Mouse (Mus musculus) midbrain, embryonic 14.5 days (tissue): ENCODE measurements around the gene Mboat2. TPM values are rescaled to one million over a fixed set of nuclear protein-coding genes. Genes with fewer than 3 reads are reported as not detected.

Experiments
- ATAC-seq: fragments of 200-750 bp; cut with Nextera tagmentation; 2 replicates; pipeline ENCODE4 v1.8.0; 2017; ENCODE audit warnings: moderate number of reproducible peaks, moderate library complexity; ENCODE audit not compliant: low FRiP score, low TSS enrichment
- DNase-seq: peaks from one replicate; pipeline ENCODE4 v3.0.0-alpha.2; 2015
- H3K27ac ChIP-seq: fragments of 300-500 bp; sonication (generic); replicated peaks from 2 replicates; pipeline ENCODE4 v1.5.1; 2014; ENCODE audit warnings: mild to moderate bottlenecking, low read depth, low read length, moderate library complexity
- H3K27me3 ChIP-seq: fragments of 300-500 bp; sonication (generic); 2 replicates; pipeline ENCODE4 v1.6.1; 2014; ENCODE audit warnings: low read length, control low read depth, mixed read lengths; ENCODE audit not compliant: control insufficient read depth, insufficient read depth
- H3K36me3 ChIP-seq: fragments of 300-500 bp; sonication (generic); 2 replicates; pipeline ENCODE4 v1.6.1; 2014; ENCODE audit warnings: low read length, control low read depth; ENCODE audit not compliant: control insufficient read depth, insufficient read depth
- H3K4me1 ChIP-seq: fragments of 300-500 bp; sonication (generic); 2 replicates; pipeline ENCODE4 v1.6.1; 2014; ENCODE audit warnings: mild to moderate bottlenecking, antibody characterized with exemption, low read length, control low read depth; ENCODE audit not compliant: control insufficient read depth, insufficient read depth
- H3K4me2 ChIP-seq: fragments of 300-500 bp; sonication (generic); 2 replicates; pipeline ENCODE4 v1.6.1; 2014; ENCODE audit warnings: mild to moderate bottlenecking, low read length, moderate library complexity
- H3K4me3 ChIP-seq: fragments of 300-500 bp; sonication (generic); replicated peaks from 2 replicates; pipeline ENCODE4 v1.5.1; 2014; ENCODE audit warnings: low read depth, low read length
- H3K9ac ChIP-seq: fragments of 300-500 bp; sonication (generic); replicated peaks from 2 replicates; pipeline ENCODE4 v1.6.1; 2014; ENCODE audit warnings: mild to moderate bottlenecking, low read length, moderate library complexity
- H3K9me3 ChIP-seq: fragments of 300-500 bp; sonication (generic); 2 replicates; pipeline ENCODE4 v1.6.1; 2016; ENCODE audit warnings: low read length, control low read depth, mixed read lengths; ENCODE audit not compliant: control insufficient read depth
- WGBS: fragments of 180-500 bp; shearing (Covaris S2); extraction: QIAGEN DNeasy Blood & Tissue Kit; methylation state at CpG from one replicate; pipeline ENCODE4 v1.1.7; 2014; 5-methylcytosine and 5-hydroxymethylcytosine counted together
- polyA plus RNA-seq: library from polyadenylated mRNA; unstranded; fragments of >200 nt; fragmentation: Nextera tagmentation; extraction: Ambion mirVana; gene quantifications from 2 replicates; pipeline ENCODE4 v1.2.1, GENCODE M21; 2014

The Mboat2 gene
- polyA plus RNA-seq, 1 experiment from 2014 or later, result 91.0 TPM

DNA sequence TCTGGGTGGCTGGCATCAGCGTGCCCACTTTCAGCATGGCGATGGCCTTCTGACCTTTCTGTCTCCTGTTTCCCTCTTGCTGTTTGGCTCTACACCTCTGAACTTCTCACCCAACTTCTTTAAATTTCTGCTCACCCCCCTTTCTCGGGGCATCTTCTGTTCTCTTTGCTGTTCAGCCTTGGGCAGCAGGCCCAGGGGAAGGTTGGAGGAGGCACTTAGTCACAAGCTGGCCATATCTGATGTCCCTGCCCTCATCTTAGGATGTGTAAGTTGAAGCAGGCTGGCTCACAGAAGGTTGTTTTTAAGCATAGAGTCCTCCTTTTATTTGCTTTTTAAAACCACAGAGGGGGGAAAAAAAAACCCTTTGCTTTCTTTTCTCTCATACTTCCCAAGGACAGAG, 103.3 kb downstream of the Mboat2 start:
- no peak for DNase-seq
- Histone ChIP-seq H3K9ac (no peak overlapping the region), H3K9me3 (no peaks in the 10 kb centered on the region), H3K4me3 (no peak overlapping the region), H3K36me3 (peaks cover 5% of the 10 kb centered on the region; the same call in 1 of the 2 replicates), H3K27ac (no peak overlapping the region), H3K27me3 (no peaks in the 10 kb centered on the region), H3K4me2 (no peak overlapping the region), H3K4me1 (peaks cover 22% of the 10 kb centered on the region)
- WGBS, result 87% methylated on average over 3 of the region's 3 CpGs
- ATAC-seq, result no peak

- no peaks in the 10 kb centered on the region for H3K27me3 ChIP-seq
- H3K9ac ChIP-seq, result no peak overlapping the region
- H3K4me2 ChIP-seq, result no peak overlapping the region
- DNase-seq (no peak), ATAC-seq (no peak)
- WGBS, result 77% methylated on average over 1 of the region's 1 CpGs
- peaks cover 22% of the 10 kb centered on the region for H3K4me1 ChIP-seq
- H3K36me3 ChIP-seq, result peaks cover 21% of the 10 kb centered on the region
- H3K27ac ChIP-seq, result no peak overlapping the region
- no peak overlapping the region for H3K4me3 ChIP-seq
- H3K9me3 ChIP-seq, result no peaks in the 10 kb centered on the region
Observed at GRCm38 (mm10) chr12:24936281-24936680, 105.6 kb downstream of the Mboat2 start.

DNA sequence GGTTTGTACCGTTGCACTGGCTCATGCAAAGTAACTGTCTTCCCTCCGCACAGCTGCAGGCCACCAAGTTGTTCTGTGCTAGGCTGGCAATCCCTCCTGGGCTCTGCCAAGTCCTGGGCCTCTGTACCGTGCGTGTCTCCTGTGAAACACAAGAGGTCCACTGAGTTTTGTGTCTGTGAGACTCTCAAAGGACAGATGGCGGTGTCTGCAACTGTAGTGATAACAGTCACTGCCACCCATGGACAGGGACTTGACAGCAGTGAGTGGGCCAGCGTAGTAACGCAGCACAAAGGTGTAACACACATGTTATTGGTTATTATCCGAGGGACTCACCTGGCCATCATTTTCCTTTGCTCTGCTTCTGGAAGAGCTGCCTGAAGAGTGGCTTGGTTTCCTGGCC, 108.7 kb downstream of the Mboat2 start:
- no peak overlapping the region for H3K27ac ChIP-seq
- H3K9ac ChIP-seq, result no peak overlapping the region
- no peaks in the 10 kb centered on the region for H3K4me1 ChIP-seq
- no peaks in the 10 kb centered on the region for H3K27me3 ChIP-seq
- DNase-seq (no peak), ATAC-seq (no peak)
- H3K36me3 ChIP-seq, result peaks cover 38% of the 10 kb centered on the region
- no peak overlapping the region for H3K4me2 ChIP-seq
- WGBS, result 90% methylated on average over 8 of the region's 8 CpGs
- H3K9me3 ChIP-seq, result no peaks in the 10 kb centered on the region
- H3K4me3 ChIP-seq, result no peak overlapping the region

DNA sequence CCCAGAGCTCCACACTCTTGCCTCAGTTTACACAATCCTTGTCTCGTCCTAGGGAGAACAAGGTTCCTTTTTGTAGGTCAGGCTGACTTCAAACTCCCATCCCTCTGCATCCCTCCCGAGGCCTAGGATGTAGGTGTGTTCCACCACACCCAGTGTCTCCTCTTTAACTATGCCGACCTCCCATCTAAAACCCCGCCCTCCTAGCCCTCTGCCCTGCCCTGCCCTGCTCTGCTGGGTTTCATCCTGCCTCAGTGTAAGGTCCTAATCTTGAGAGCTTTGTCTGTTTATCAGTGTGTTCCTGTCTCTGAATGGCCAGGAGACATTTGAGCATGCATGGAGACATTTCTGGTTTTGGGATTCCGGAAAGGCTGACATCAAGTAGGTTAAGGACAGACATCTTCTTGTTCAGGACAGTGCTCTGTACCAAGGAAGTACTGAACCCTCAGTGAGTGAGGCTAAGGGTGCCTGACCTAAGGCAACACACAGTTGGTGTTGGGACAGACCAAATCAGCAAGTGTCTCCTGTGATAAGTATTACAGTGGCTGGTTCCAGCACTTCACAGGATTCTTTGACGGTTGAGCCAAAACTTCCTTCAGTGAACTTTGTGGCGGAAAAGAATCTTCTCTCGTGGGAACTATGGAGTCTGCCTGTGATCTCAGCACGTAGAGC, 112.1 kb downstream of the Mboat2 start:
- H3K9me3 ChIP-seq, result no peaks in the 10 kb centered on the region
- H3K4me3 ChIP-seq, result no peak overlapping the region
- ATAC-seq (no peak), DNase-seq (no peak)
- peaks cover 59% of the 10 kb centered on the region for H3K36me3 ChIP-seq
- no peak overlapping the region for H3K9ac ChIP-seq
- no peaks in the 10 kb centered on the region for H3K4me1 ChIP-seq
- H3K4me2 ChIP-seq, result no peak overlapping the region
- H3K27ac ChIP-seq, result no peak overlapping the region
- WGBS, result 91% methylated on average over 9 of the region's 9 CpGs
- H3K27me3 ChIP-seq, result no peaks in the 10 kb centered on the region

DNA sequence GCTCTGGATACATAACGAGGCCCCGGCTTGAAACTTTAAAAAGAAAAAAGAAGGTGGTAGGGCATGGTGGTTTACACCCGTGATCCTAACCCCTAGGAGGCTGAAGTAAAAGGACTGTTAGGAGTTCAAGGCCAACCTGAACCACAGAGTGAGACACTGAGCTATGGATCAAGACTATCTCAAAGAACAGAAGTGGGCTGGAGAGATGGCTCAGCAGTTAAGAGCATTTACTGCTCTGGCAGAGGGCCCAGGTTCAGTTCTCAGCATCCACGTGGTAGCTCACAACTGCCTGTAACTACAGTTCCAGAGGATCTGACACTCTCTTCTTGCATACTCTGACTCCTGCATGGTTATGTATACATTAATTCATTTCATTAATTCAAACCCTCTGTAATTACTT, 112.7 kb downstream of the Mboat2 start:
- no peaks in the 10 kb centered on the region for H3K4me1 ChIP-seq
- H3K27me3 ChIP-seq, result no peaks in the 10 kb centered on the region
- WGBS, result 92% methylated on average over 4 of the region's 4 CpGs
- no peak for ATAC-seq
- H3K4me2 ChIP-seq, result no peak overlapping the region
- H3K4me3 ChIP-seq, result no peak overlapping the region
- peaks cover 62% of the 10 kb centered on the region for H3K36me3 ChIP-seq
- no peak overlapping the region for H3K27ac ChIP-seq
- no peak overlapping the region for H3K9ac ChIP-seq
- no peaks in the 10 kb centered on the region for H3K9me3 ChIP-seq
- DNase-seq, result no peak

GRCm38 (mm10) chr12:24944597-24944996, 113.9 kb downstream of the Mboat2 start:
- H3K4me3 ChIP-seq, result no peak overlapping the region
- H3K4me2 ChIP-seq, result no peak overlapping the region
- H3K9me3 ChIP-seq, result no peaks in the 10 kb centered on the region
- no peak overlapping the region for H3K9ac ChIP-seq
- 91% methylated on average over 7 of the region's 7 CpGs for WGBS
- no peak overlapping the region for H3K27ac ChIP-seq
- no peaks in the 10 kb centered on the region for H3K27me3 ChIP-seq
- DNase-seq, result no peak
- peaks cover 60% of the 10 kb centered on the region for H3K36me3 ChIP-seq
- ATAC-seq, result no peak
- no peaks in the 10 kb centered on the region for H3K4me1 ChIP-seq

- no peak overlapping the region for H3K4me2 ChIP-seq
- H3K4me1 ChIP-seq, result no peaks in the 10 kb centered on the region
- no peak overlapping the region for H3K4me3 ChIP-seq
- H3K9me3 ChIP-seq, result no peaks in the 10 kb centered on the region
- WGBS, result 95% methylated on average over 14 of the region's 14 CpGs
- H3K9ac ChIP-seq, result no peak overlapping the region
- no peak for DNase-seq
- no peaks in the 10 kb centered on the region for H3K27me3 ChIP-seq
- ATAC-seq, result no peak
- peaks cover 51% of the 10 kb centered on the region for H3K36me3 ChIP-seq
- no peak overlapping the region for H3K27ac ChIP-seq
Observed at GRCm38 (mm10) chr12:24947065-24947464, 116.4 kb downstream of the Mboat2 start.

DNA sequence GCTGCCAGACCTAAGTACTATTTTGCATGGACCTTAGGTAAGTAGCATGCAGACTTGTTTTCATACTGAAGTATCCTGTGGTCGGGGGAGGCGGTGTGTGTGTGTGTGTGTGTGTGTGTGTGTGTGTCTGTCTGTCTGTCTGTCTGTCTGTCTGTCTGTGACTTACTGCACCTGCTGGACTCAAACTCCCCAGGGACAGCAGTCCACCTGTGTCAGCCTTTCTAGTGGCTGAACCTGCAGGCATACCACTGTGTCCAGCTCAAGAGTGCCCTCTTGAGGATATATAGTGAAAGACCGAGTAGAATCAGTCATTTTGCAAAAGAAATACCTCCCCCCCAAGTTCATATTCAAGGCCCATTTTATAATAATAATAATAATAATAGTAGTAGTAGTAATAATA, 117.7 kb downstream of the Mboat2 start:
- Histone ChIP-seq H3K36me3 (peaks cover 54% of the 10 kb centered on the region), H3K4me2 (no peak overlapping the region), H3K27me3 (no peaks in the 10 kb centered on the region), H3K4me3 (no peak overlapping the region), H3K9ac (no peak overlapping the region), H3K27ac (no peak overlapping the region), H3K9me3 (no peaks in the 10 kb centered on the region), H3K4me1 (no peaks in the 10 kb centered on the region)
- DNase-seq (peak; percentile 85), ATAC-seq (peak; percentile 34; the same call in 1 of the 2 replicates)
- 62% methylated on average over 3 of the region's 3 CpGs for WGBS

GRCm38 (mm10) chr12:24950376-24951046, 119.8 kb downstream of the Mboat2 start:
- no peak for ATAC-seq
- no peak overlapping the region for H3K9ac ChIP-seq
- DNase-seq, result peak; percentile 27
- H3K27me3 ChIP-seq, result no peaks in the 10 kb centered on the region
- H3K4me3 ChIP-seq, result no peak overlapping the region
- no peaks in the 10 kb centered on the region for H3K4me1 ChIP-seq
- no peaks in the 10 kb centered on the region for H3K9me3 ChIP-seq
- H3K4me2 ChIP-seq, result no peak overlapping the region
- 91% methylated on average over 7 of the region's 7 CpGs for WGBS
- H3K27ac ChIP-seq, result no peak overlapping the region
- peaks cover 61% of the 10 kb centered on the region for H3K36me3 ChIP-seq
